Mouse (Mus musculus) heart, embryonic 15.5 days (tissue): ENCODE results near the gene Krt7. TPM values are rescaled to one million over a fixed set of nuclear protein-coding genes. Genes with fewer than 3 reads are reported as not detected.

Experiments
- ATAC-seq: fragments of 200-750 bp; cut with Nextera tagmentation; replicated peaks from 2 replicates; pipeline ENCODE4 v1.8.0; 2017; ENCODE audit warnings: low read depth, moderate TSS enrichment; ENCODE audit not compliant: insufficient number of reproducible peaks, insufficient read depth, low FRiP score
- H3K27ac ChIP-seq: fragments of 300-500 bp; sonication (generic); 2 replicates; pipeline ENCODE4 v1.5.1; 2015; ENCODE audit warnings: mild to moderate bottlenecking, inconsistent platforms
- H3K27me3 ChIP-seq: fragments of 300-500 bp; sonication (generic); 2 replicates; pipeline ENCODE4 v1.6.1; 2015; ENCODE audit warnings: inconsistent platforms
- H3K36me3 ChIP-seq: fragments of 300-500 bp; sonication (generic); 2 replicates; pipeline ENCODE4 v1.6.1; 2015; ENCODE audit warnings: mild to moderate bottlenecking, inconsistent platforms
- H3K4me1 ChIP-seq: fragments of 300-500 bp; sonication (generic); replicated peaks from 2 replicates; pipeline ENCODE4 v1.6.1; 2015; ENCODE audit warnings: inconsistent platforms
- H3K4me2 ChIP-seq: fragments of 300-500 bp; sonication (generic); 2 replicates; pipeline ENCODE4 v1.6.1; 2015; ENCODE audit warnings: inconsistent platforms, mild to moderate bottlenecking, moderate library complexity
- H3K4me3 ChIP-seq: fragments of 300-500 bp; sonication (generic); 2 replicates; pipeline ENCODE4 v1.5.1; 2015; ENCODE audit warnings: mild to moderate bottlenecking, inconsistent platforms
- H3K9ac ChIP-seq: fragments of 300-500 bp; sonication (generic); 2 replicates; pipeline ENCODE4 v1.6.1; 2015; ENCODE audit warnings: mild to moderate bottlenecking, inconsistent platforms
- H3K9me3 ChIP-seq: fragments of 300-500 bp; sonication (generic); replicated peaks from 2 replicates; pipeline ENCODE4 v1.6.1; 2016; ENCODE audit warnings: inconsistent platforms
- WGBS: fragments of 180-500 bp; shearing (Covaris S2); methylation state at CpG from one replicate; pipeline ENCODE4 v1.1.7; 2015; ENCODE audit warnings: mixed read lengths; 5-methylcytosine and 5-hydroxymethylcytosine counted together
- polyA plus RNA-seq: library from polyadenylated mRNA; unstranded; fragments of >200 nt; fragmentation: Nextera tagmentation; extraction: Ambion mirVana; gene quantifications from 2 replicates; pipeline ENCODE4 v1.2.1, GENCODE M21; 2015

The Krt7 gene
- polyA plus RNA-seq = 17.4 and 28.2 TPM in 2 replicates

GRCm38 (mm10) chr15:101410775-101411174 is at the start of gene Krt7:
Gene Krt7, plus strand, starts transcription at chr15:101411043.
- no peak within 1 kb of the TSS for H3K9ac ChIP-seq
- H3K4me3 ChIP-seq = peak within 1 kb of the TSS; percentile 25; the same call in 1 of the 2 replicates
- WGBS = 24% methylated on average over 2 of the region's 2 CpGs
- H3K36me3 ChIP-seq = no peaks in the 10 kb centered on the region
- ATAC-seq = no peak
- H3K27me3 ChIP-seq = peaks cover 32% of the 10 kb centered on the region
- H3K9me3 ChIP-seq = no peaks in the 10 kb centered on the region
- no peak within 1 kb of the TSS for H3K4me2 ChIP-seq
- H3K27ac ChIP-seq = peak within 1 kb of the TSS; percentile 12; the same call in 1 of the 2 replicates
- peaks cover 9% of the 10 kb centered on the region; the same call in 1 of the 2 replicates for H3K4me1 ChIP-seq

DNA sequence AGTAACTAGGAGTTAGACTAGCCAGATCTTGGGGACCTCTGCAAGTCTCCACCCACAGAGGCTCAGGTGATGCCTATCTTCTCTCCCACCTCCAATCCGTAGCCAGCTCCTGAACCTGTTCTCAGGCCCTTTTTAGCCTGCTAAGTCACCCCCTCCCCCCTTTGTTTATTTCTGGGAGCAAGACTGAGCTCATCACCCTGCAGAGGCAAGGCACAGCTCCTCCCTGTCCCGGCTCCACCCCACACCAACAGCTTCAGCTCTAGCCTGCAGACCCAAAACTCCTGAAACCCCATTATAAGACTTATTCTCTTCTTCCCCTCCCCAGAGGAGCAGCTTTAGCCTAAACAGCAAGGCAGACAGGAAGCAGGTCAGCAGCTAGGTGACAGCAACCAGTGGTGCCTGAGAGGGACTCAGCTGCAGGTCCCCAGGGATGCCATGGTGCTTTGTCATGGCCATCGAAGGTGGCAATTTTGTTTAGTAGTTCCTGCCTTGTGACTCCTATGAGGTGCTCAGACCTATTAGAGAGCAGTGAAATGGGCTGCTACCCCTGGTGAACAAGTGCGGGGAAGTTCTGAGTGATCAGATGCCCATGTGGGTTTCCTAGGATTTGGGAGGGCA is 48.3 kb upstream of the Krt7 start:
- ATAC-seq = no peak
- WGBS = 60% methylated on average over 4 of the region's 4 CpGs
- peaks cover 27% of the 10 kb centered on the region for H3K4me1 ChIP-seq

GRCm38 (mm10) chr15:101363933-101364332 is 46.9 kb upstream of the Krt7 start:
- WGBS = 81% methylated on average over 6 of the region's 6 CpGs
- Histone ChIP-seq H3K36me3 (no peaks in the 10 kb centered on the region), H3K4me1 (peaks cover 41% of the 10 kb centered on the region), H3K4me3 (no peak overlapping the region), H3K4me2 (no peak overlapping the region), H3K9me3 (no peaks in the 10 kb centered on the region), H3K27me3 (no peaks in the 10 kb centered on the region), H3K27ac (no peak overlapping the region), H3K9ac (no peak overlapping the region)
- no peak for ATAC-seq

More for the DNA sequence above, 48.3 kb upstream of the Krt7 start:
- Histone ChIP-seq H3K27me3 (no peaks in the 10 kb centered on the region), H3K27ac (no peak overlapping the region), H3K36me3 (no peaks in the 10 kb centered on the region), H3K4me3 (no peak overlapping the region), H3K4me2 (no peak overlapping the region), H3K9ac (no peak overlapping the region), H3K9me3 (no peaks in the 10 kb centered on the region)

GRCm38 (mm10) chr15:101364425-101364824 is 46.4 kb upstream of the Krt7 start:
- H3K4me3 ChIP-seq = no peak overlapping the region
- no peak overlapping the region for H3K27ac ChIP-seq
- no peak overlapping the region for H3K4me2 ChIP-seq
- no peak overlapping the region for H3K9ac ChIP-seq
- H3K9me3 ChIP-seq = no peaks in the 10 kb centered on the region
- H3K36me3 ChIP-seq = no peaks in the 10 kb centered on the region
- H3K4me1 ChIP-seq = peaks cover 46% of the 10 kb centered on the region
- whole genome bisulfite sequencing = 42% methylated on average over 6 of the region's 6 CpGs
- H3K27me3 ChIP-seq = no peaks in the 10 kb centered on the region
- ATAC-seq = no peak

GRCm38 (mm10) chr15:101364891-101365671 is 45.8 kb upstream of the Krt7 start:
- Histone ChIP-seq H3K4me2 (no peak overlapping the region), H3K9me3 (no peaks in the 10 kb centered on the region), H3K27ac (peak overlapping the region; percentile 55; the same call in 1 of the 2 replicates), H3K36me3 (no peaks in the 10 kb centered on the region), H3K4me3 (no peak overlapping the region), H3K9ac (no peak overlapping the region), H3K27me3 (no peaks in the 10 kb centered on the region), H3K4me1 (peaks cover 52% of the 10 kb centered on the region)
- ATAC-seq = no peak
- WGBS = 55% methylated on average over 7 of the region's 7 CpGs

- Histone ChIP-seq H3K27ac (peak overlapping the region; percentile 55), H3K27me3 (no peaks in the 10 kb centered on the region), H3K9me3 (no peaks in the 10 kb centered on the region), H3K9ac (no peak overlapping the region), H3K4me3 (no peak overlapping the region), H3K36me3 (no peaks in the 10 kb centered on the region), H3K4me1 (peaks cover 59% of the 10 kb centered on the region), H3K4me2 (no peak overlapping the region)
- WGBS = 47% methylated on average over 4 of the region's 4 CpGs
- no peak for ATAC-seq
These were observed 45.1 kb upstream of the Krt7 start for GRCm38 (mm10) chr15:101365721-101366120.

DNA sequence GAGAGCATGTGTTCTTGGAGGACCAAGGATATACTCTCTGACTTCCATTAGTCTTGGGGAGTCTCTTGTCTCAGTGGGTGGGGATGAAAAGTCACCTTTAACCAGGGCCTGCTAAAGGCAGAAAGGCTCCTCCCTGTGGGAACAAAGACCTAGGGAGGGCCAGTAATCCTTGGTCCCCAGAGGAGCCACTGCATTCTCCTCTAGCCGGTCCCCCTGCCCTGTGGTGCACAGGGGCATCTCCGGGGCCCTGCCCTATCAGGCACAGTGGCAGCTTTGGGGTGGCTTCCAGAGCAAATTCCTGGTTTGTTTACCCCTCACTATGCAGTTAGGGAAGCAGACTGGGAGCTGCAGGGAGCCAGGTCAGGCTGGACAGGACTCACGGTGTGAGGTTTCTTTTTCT is 44.4 kb upstream of the Krt7 start:
- Histone ChIP-seq H3K4me1 (peaks cover 66% of the 10 kb centered on the region), H3K9me3 (no peaks in the 10 kb centered on the region), H3K4me2 (no peak overlapping the region), H3K9ac (no peak overlapping the region), H3K27me3 (no peaks in the 10 kb centered on the region), H3K27ac (0 out of 2 replicates have a peak overlapping the region, but pooled peaks have one; percentile 55), H3K36me3 (no peaks in the 10 kb centered on the region), H3K4me3 (no peak overlapping the region)
- ATAC-seq = no peak
- 57% methylated on average over 3 of the region's 3 CpGs for WGBS

DNA sequence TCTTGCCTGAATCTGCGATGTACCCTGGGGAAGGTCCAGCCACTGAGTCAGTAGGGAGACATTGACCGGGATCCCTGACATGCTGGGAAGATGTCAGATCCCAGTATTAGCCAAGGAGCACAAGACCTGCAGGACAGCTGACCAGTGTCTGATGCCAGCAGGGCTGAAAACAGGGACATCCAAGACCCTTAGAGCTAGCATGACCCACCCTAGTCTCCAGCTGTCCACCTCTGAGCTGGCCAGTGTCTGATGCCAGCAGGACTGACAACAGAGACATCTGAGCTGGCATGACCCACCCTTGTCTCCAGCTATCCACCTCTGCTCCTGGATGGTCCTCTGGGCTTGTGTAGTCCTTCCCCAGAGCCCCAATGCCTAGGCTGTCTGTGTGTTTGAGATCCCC is 43.9 kb upstream of the Krt7 start:
- peaks cover 71% of the 10 kb centered on the region for H3K4me1 ChIP-seq
- H3K4me3 ChIP-seq = no peak overlapping the region
- WGBS = 65% methylated on average over 2 of the region's 2 CpGs
- no peak for ATAC-seq
- no peak overlapping the region for H3K4me2 ChIP-seq
- no peaks in the 10 kb centered on the region for H3K36me3 ChIP-seq
- H3K9me3 ChIP-seq = no peaks in the 10 kb centered on the region
- H3K27ac ChIP-seq = 0 out of 2 replicates have a peak overlapping the region, but pooled peaks have one; percentile 55
- no peak overlapping the region for H3K9ac ChIP-seq
- no peaks in the 10 kb centered on the region for H3K27me3 ChIP-seq

- Histone ChIP-seq H3K9me3 (no peaks in the 10 kb centered on the region), H3K4me2 (no peak overlapping the region), H3K4me1 (peaks cover 77% of the 10 kb centered on the region), H3K36me3 (no peaks in the 10 kb centered on the region), H3K27me3 (no peaks in the 10 kb centered on the region), H3K9ac (no peak overlapping the region), H3K4me3 (no peak overlapping the region), H3K27ac (no peak overlapping the region)
- no peak for ATAC-seq
- 74% methylated on average over 8 of the region's 8 CpGs for WGBS
These were observed 43.3 kb upstream of the Krt7 start for GRCm38 (mm10) chr15:101367497-101367896.

DNA sequence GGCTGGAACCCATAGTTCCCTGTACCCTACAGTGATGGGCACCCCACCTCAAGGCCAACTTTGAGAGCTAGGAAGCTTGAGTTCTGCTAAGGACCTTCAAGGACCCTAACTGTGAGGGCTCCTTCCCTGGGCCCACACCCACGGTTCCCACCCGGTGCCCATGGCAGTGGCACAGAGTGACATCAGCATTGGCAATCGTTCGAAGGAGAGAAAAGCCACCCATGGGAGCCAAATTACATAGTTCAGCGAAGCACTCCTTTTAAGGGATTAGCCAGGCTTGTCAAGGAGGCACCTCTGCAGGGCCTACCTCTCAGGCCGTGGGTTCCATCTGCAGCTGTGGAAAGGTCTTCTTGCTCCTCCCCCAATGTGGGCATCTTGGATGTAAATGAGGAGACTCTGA is 42.8 kb upstream of the Krt7 start:
- H3K36me3 ChIP-seq = no peaks in the 10 kb centered on the region
- no peaks in the 10 kb centered on the region for H3K9me3 ChIP-seq
- WGBS = 78% methylated on average over 6 of the region's 6 CpGs
- no peak for ATAC-seq
- H3K27me3 ChIP-seq = 0 out of 2 replicates have a peak, but pooled peaks cover 1% of the 10 kb centered on the region
- H3K9ac ChIP-seq = no peak overlapping the region
- no peak overlapping the region for H3K27ac ChIP-seq
- no peak overlapping the region for H3K4me3 ChIP-seq
- H3K4me2 ChIP-seq = no peak overlapping the region
- peaks cover 82% of the 10 kb centered on the region for H3K4me1 ChIP-seq

GRCm38 (mm10) chr15:101368502-101369381 is 42.1 kb upstream of the Krt7 start:
- H3K27ac ChIP-seq = peak overlapping the region; percentile 94
- H3K4me1 ChIP-seq = peaks cover 83% of the 10 kb centered on the region
- ATAC-seq = no peak
- WGBS = 56% methylated on average over 11 of the region's 11 CpGs
- peak overlapping the region; percentile 29; the same call in 1 of the 2 replicates for H3K9ac ChIP-seq
- 0 out of 2 replicates have a peak overlapping the region, but pooled peaks have one; percentile 2 for H3K4me3 ChIP-seq
- no peaks in the 10 kb centered on the region for H3K9me3 ChIP-seq
- H3K27me3 ChIP-seq = 0 out of 2 replicates have a peak, but pooled peaks cover 2% of the 10 kb centered on the region
- H3K36me3 ChIP-seq = no peaks in the 10 kb centered on the region
- peak overlapping the region; percentile 55 for H3K4me2 ChIP-seq
